Comparison of ENCODE assay signal across 13 mouse cellular contexts in the genomic region with DNA sequence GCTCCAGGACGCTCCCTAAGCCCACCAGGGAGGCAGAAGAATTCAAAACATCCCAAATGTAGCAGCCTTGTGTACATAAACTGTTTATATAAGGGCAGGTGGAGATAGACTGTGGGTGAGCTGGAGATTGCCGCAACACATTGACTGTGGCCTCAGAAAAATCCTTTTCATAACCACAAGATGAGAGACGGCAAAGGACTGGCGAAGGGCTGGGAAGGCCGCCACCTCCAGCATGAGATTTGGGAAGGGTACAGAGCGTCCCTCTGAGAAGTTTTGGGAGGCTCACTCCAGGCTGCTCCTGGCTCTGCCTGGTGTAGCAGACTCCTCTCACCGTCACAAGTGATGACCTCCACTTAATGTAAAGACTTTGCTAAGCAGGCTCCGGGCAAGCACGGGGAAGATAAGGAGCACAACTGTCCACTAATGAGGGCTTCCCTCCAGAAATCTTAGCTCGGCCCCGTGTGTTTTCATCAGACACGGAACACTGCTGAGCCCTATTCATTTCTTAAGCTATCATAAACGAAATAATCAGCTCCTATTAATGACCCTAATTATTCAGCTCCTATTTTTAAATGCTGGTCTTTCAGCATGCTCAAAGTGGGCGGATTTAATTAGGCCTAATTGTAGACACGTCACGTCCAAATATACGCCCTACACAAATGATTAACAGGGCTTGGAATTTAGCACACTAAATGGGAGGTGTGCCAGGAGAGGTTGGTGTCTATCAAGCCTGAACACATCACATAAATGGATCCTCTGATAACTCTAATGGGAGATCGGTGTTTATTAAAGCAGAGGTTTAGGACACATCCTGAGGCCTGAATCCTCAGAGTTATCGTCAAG. TPM values are rescaled to one million over a fixed set of nuclear protein-coding genes. Genes with fewer than 3 reads are reported as not detected.
DNase-seq lines count a peak whose midpoint lies in the region; ATAC-seq lines count a peak whose summit lies in the region.
"Had no signal": no experiment of that assay in that cellular context is flagged by ENCODE, and none has a peak within 500 bp of the region (broad histone marks: within the 10 kb centered on the region; RNA-seq: fewer than 3 reads in every experiment).

No protein-coding gene starts in this region.

- intact Hi-C loops in left cerebral cortex, postnatal 14 days (cut with DNase I): no loop called here

- no peaks in the 10 kb centered on the region for H3K27me3 ChIP-seq in forebrain, embryonic 16.5 days (replicated peaks; ENCODE audit: control insufficient read depth, insufficient read depth, low read length)
- H3K27me3 ChIP-seq in hindbrain, embryonic 13.5 days: no peaks in the 10 kb centered on the region
- H3K27me3 ChIP-seq: hindbrain, embryonic 12.5 days had no signal

- peak; percentile 12 to 15 for DNase-seq in left cerebral cortex, postnatal 14 days (ENCODE audit: low spot score in 2 of 2)
- no peak for DNase-seq in left cerebral cortex, adult 8-10 months (ENCODE audit: low spot score in 2 of 2)
- DNase-seq in brain, adult 2 months (ENCODE audit: low read depth, low spot score): peak; percentile 57
- DNase-seq in kidney, postnatal 25 days: peak; percentile 64 to 72
- DNase-seq in T-cell, adult 2 months (ENCODE audit: low spot score): no peak
- DNase-seq in cerebellum, postnatal 25 days: no peak
- DNase-seq: cerebellum, postnatal 36 days had no signal

- H3K9me3 ChIP-seq in forebrain, embryonic 16.5 days (ENCODE audit: control insufficient read depth, low read length): no peaks in the 10 kb centered on the region
- no peaks in the 10 kb centered on the region for H3K9me3 ChIP-seq in hindbrain, embryonic 13.5 days
- H3K9me3 ChIP-seq: heart, embryonic 10.5 days; hindbrain, embryonic 12.5 days had no signal

- H3K4me3 ChIP-seq in forebrain, embryonic 16.5 days (replicated peaks; ENCODE audit: low read length): no peak overlapping the region
- no peak overlapping the region for H3K4me3 ChIP-seq in hindbrain, embryonic 13.5 days
- H3K4me3 ChIP-seq: heart, embryonic 10.5 days; hindbrain, embryonic 12.5 days; left cerebral cortex, adult 2 months had no signal

- no peaks in the 10 kb centered on the region for H3K36me3 ChIP-seq in forebrain, embryonic 16.5 days (ENCODE audit: control insufficient read depth, insufficient read depth)
- no peaks in the 10 kb centered on the region for H3K36me3 ChIP-seq in hindbrain, embryonic 13.5 days
- H3K36me3 ChIP-seq: heart, embryonic 10.5 days; hindbrain, embryonic 12.5 days had no signal

- H3K4me1 ChIP-seq in forebrain, embryonic 16.5 days (replicated peaks; ENCODE audit: control insufficient read depth, insufficient read depth, low read length): peaks cover 15% of the 10 kb centered on the region
- H3K4me1 ChIP-seq in hindbrain, embryonic 13.5 days (replicated peaks): peaks cover 9% of the 10 kb centered on the region

- peak; percentile 83 for ATAC-seq in forebrain, embryonic 16.5 days
- ATAC-seq in hindbrain, embryonic 13.5 days (ENCODE audit: low FRiP score): no peak
- ATAC-seq: CD4-positive, CD25-positive, alpha-beta regulatory T cell, adult 4 months had no signal

- H3K4me2 ChIP-seq in forebrain, embryonic 16.5 days (ENCODE audit: low read length): no peak overlapping the region
- H3K4me2 ChIP-seq in hindbrain, embryonic 13.5 days: no peak overlapping the region
- H3K4me2 ChIP-seq: hindbrain, embryonic 12.5 days had no signal

- H3K27ac ChIP-seq in forebrain, embryonic 16.5 days (ENCODE audit: low read length): no peak overlapping the region
- no peak overlapping the region for H3K27ac ChIP-seq in hindbrain, embryonic 13.5 days
- H3K27ac ChIP-seq: heart, embryonic 10.5 days; hindbrain, embryonic 12.5 days; left cerebral cortex, adult 2 months had no signal

- H3K9ac ChIP-seq in forebrain, embryonic 16.5 days (replicated peaks; ENCODE audit: low read depth, low read length): 0 out of 2 replicates have a peak overlapping the region, but pooled peaks have one; percentile 9
- H3K9ac ChIP-seq in hindbrain, embryonic 13.5 days: no peak overlapping the region
- H3K9ac ChIP-seq: hindbrain, embryonic 12.5 days had no signal

- 14% methylated on average over 19 of the region's 19 CpGs for WGBS in forebrain, embryonic 16.5 days
- 53% methylated on average over 19 of the region's 19 CpGs for WGBS in hindbrain, embryonic 13.5 days

RNA-seq across cellular contexts. Expression of a gene that starts 33.5 kb away (rescaled TPM):
- total RNA-seq in left cerebral cortex, postnatal 14 days (2021): 10 to 100 TPM; 53.0 to 59.9 TPM
- 10 to 100 TPM; 70.6 to 77.0 (median 74.1) TPM for total RNA-seq in left cerebral cortex, adult 8-10 months (2022)
- 19.0 and 20.9 TPM in 2 replicates for polyA plus RNA-seq in forebrain, embryonic 16.5 days (2015; fragmentation: Nextera tagmentation; extraction: Ambion mirVana)
- 20.6 and 22.2 TPM in 2 replicates for polyA plus RNA-seq in hindbrain, embryonic 13.5 days (2015; fragmentation: Nextera tagmentation; extraction: Ambion mirVana)

Comparison
In these comparisons a context has a peak if more than half of its experiments do, and no peak if none do; other contexts are left out.
1. DNase-seq: peak in left cerebral cortex, postnatal 14 days (2 of 2), brain, adult 2 months (single experiment) and kidney, postnatal 25 days (2 of 2); none in left cerebral cortex, adult 8-10 months (0 of 2), T-cell, adult 2 months (single experiment) and cerebellum, postnatal 25 days (0 of 2).